In the genomic region with DNA sequence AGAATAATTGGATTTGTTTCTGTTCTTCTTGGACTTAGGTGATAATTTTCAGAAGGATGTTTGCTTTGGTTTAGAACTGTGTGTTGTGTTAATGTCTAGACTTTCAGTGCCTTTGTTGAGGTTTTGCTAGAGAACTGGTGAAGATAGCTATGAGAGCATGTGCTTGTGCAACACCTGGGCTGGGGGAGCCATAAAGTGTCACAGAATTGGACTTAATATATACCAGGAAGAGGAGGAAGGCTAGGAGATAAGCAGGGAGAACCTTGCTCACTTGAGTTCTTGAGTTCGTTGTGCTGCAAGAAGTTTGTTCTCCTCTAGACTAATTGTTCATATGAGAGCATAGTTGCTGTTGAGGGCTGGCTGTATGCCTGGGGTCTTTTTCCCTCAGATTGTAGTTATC, we compare ENCODE assay signal across 23 mouse cellular contexts. TPM values are rescaled to one million over a fixed set of nuclear protein-coding genes. Genes with fewer than 3 reads are reported as not detected.
"Had no signal": no experiment of that assay in that cellular context is flagged by ENCODE, and none has a peak within 500 bp of the region (broad histone marks: within the 10 kb centered on the region; RNA-seq: fewer than 3 reads in every experiment).

No protein-coding gene starts in this region.

- H3K9ac ChIP-seq: lung, embryonic 15.5 days; midbrain, embryonic 12.5 days; midbrain, embryonic 15.5 days; neural tube, embryonic 12.5 days; stomach, embryonic 15.5 days had no signal

- H3K27me3 ChIP-seq: lung, embryonic 15.5 days; megakaryocyte, embryonic 14.5 days; midbrain, embryonic 12.5 days; midbrain, embryonic 15.5 days; neural tube, embryonic 12.5 days; stomach, embryonic 15.5 days had no signal

- H3K4me2 ChIP-seq: lung, embryonic 15.5 days; midbrain, embryonic 12.5 days; midbrain, embryonic 15.5 days; neural tube, embryonic 12.5 days; stomach, embryonic 15.5 days had no signal

- DNase-seq: lung, adult 18-20 months; lung, postnatal 14 days; lung, postnatal 36 days; right cerebral cortex, postnatal 14 days; thymus, postnatal 14 days; thymus, postnatal 36 days had no signal

- H3K4me1 ChIP-seq: lung, embryonic 15.5 days; midbrain, embryonic 12.5 days; midbrain, embryonic 15.5 days; neural tube, embryonic 12.5 days; stomach, embryonic 15.5 days had no signal

- ATAC-seq: lung, postnatal 0 days; midbrain, embryonic 15.5 days had no signal

- H3K4me3 ChIP-seq: lung, embryonic 15.5 days; megakaryocyte, embryonic 14.5 days; midbrain, embryonic 12.5 days; midbrain, embryonic 15.5 days; neural tube, embryonic 12.5 days; stomach, embryonic 15.5 days had no signal

- H3K27ac ChIP-seq: lung, embryonic 15.5 days; macrophage; midbrain, embryonic 12.5 days; midbrain, embryonic 15.5 days; neural tube, embryonic 12.5 days; stomach, embryonic 15.5 days; stomach, postnatal 0 days had no signal

- H3K9me3 ChIP-seq: lung, embryonic 15.5 days; megakaryocyte, embryonic 14.5 days; midbrain, embryonic 12.5 days; midbrain, embryonic 15.5 days; neural tube, embryonic 12.5 days; stomach, embryonic 15.5 days had no signal

RNA-seq across cellular contexts. Expression of a gene that starts 44.8 kb away (rescaled TPM):
- total RNA-seq: megakaryocyte progenitor cell, adult 5-6 weeks; midbrain, postnatal 0 days; monocyte, adult 5-6 weeks; neutrophil, adult 5-6 weeks had no signal
- polyA plus RNA-seq: liver, embryonic 16.5 days; lung, embryonic 15.5 days; macrophage; midbrain, embryonic 12.5 days; midbrain, embryonic 15.5 days; midbrain, postnatal 0 days; neural tube, embryonic 12.5 days; neural tube, embryonic 14.5 days had no signal

RNA-seq across cellular contexts. Expression of a gene that starts 55.0 kb away (rescaled TPM):
- total RNA-seq: megakaryocyte progenitor cell, adult 5-6 weeks; monocyte, adult 5-6 weeks; neutrophil, adult 5-6 weeks had no signal
- polyA plus RNA-seq: liver, embryonic 16.5 days; lung, embryonic 15.5 days; macrophage; spleen, adult 2 months; thymus, postnatal 0 days had no signal
